Mouse (Mus musculus) lung, embryonic 15.5 days (tissue): Measurements from ENCODE around the gene Cluh. TPM values are rescaled to one million over a fixed set of nuclear protein-coding genes. Genes with fewer than 3 reads are reported as not detected.

Experiments
- ATAC-seq: fragments of 200-750 bp; cut with Nextera tagmentation; 2 replicates; pipeline ENCODE4 v1.8.0; 2017; ENCODE audit warnings: moderate number of reproducible peaks, borderline replicate concordance; ENCODE audit not compliant: low FRiP score, low TSS enrichment; ENCODE audit errors: extremely low read depth
- H3K27ac ChIP-seq: fragments of 300-500 bp; sonication (generic); 2 replicates; pipeline ENCODE4 v1.5.1; 2015; ENCODE audit warnings: moderate library complexity, mild to moderate bottlenecking, inconsistent platforms
- H3K27me3 ChIP-seq: fragments of 300-500 bp; sonication (generic); 2 replicates; pipeline ENCODE4 v1.6.1; 2015; ENCODE audit warnings: inconsistent platforms
- H3K36me3 ChIP-seq: fragments of 300-500 bp; sonication (generic); 2 replicates; pipeline ENCODE4 v1.6.1; 2015; ENCODE audit warnings: inconsistent platforms
- H3K4me1 ChIP-seq: fragments of 300-500 bp; sonication (generic); 2 replicates; pipeline ENCODE4 v1.6.1; 2015; ENCODE audit warnings: inconsistent platforms
- H3K4me2 ChIP-seq: fragments of 300-500 bp; sonication (generic); 2 replicates; pipeline ENCODE4 v1.6.1; 2015; ENCODE audit warnings: inconsistent platforms, mild to moderate bottlenecking, moderate library complexity
- H3K4me3 ChIP-seq: fragments of 300-500 bp; sonication (generic); 2 replicates; pipeline ENCODE4 v1.5.1; 2015; ENCODE audit warnings: mild to moderate bottlenecking, inconsistent platforms
- H3K9ac ChIP-seq: fragments of 300-500 bp; sonication (generic); 2 replicates; pipeline ENCODE4 v1.6.1; 2015; ENCODE audit warnings: inconsistent platforms
- H3K9me3 ChIP-seq: fragments of 300-500 bp; sonication (generic); 2 replicates; pipeline ENCODE4 v1.6.1; 2016; ENCODE audit warnings: inconsistent platforms
- WGBS: fragments of 180-500 bp; shearing (Covaris S2); methylation state at CpG from one replicate; pipeline ENCODE4 v1.1.7; 2015; 5-methylcytosine and 5-hydroxymethylcytosine counted together
- polyA plus RNA-seq: library from polyadenylated mRNA; unstranded; fragments of >200 nt; fragmentation: Nextera tagmentation; extraction: Ambion mirVana; gene quantifications from 2 replicates; pipeline ENCODE4 v1.2.1, GENCODE M21; 2015

Cluh gene
- polyA plus RNA-seq, 1 experiment from 2014 or later: 21.0 TPM

GRCm38 (mm10) chr11:74699505-74699904, 50.2 kb downstream of the Cluh start:
- H3K4me1 ChIP-seq: no peaks in the 10 kb centered on the region
- no peak overlapping the region for H3K4me3 ChIP-seq
- H3K27me3 ChIP-seq: no peaks in the 10 kb centered on the region
- H3K27ac ChIP-seq: no peak overlapping the region
- H3K36me3 ChIP-seq: peaks cover 27% of the 10 kb centered on the region
- no peaks in the 10 kb centered on the region for H3K9me3 ChIP-seq
- WGBS: 93% methylated on average over 2 of the region's 2 CpGs
- ATAC-seq: no peak
- no peak overlapping the region for H3K9ac ChIP-seq
- no peak overlapping the region for H3K4me2 ChIP-seq

- H3K9me3 ChIP-seq: no peaks in the 10 kb centered on the region
- H3K27ac ChIP-seq: no peak overlapping the region
- H3K27me3 ChIP-seq: no peaks in the 10 kb centered on the region
- peaks cover 1% of the 10 kb centered on the region for H3K36me3 ChIP-seq
- no peak overlapping the region for H3K4me2 ChIP-seq
- H3K9ac ChIP-seq: no peak overlapping the region
- ATAC-seq: no peak
- 84% methylated on average over 2 of the region's 2 CpGs for WGBS
- no peaks in the 10 kb centered on the region for H3K4me1 ChIP-seq
- H3K4me3 ChIP-seq: no peak overlapping the region
These were observed 54.8 kb downstream of the Cluh start for GRCm38 (mm10) chr11:74704068-74704467.

GRCm38 (mm10) chr11:74708781-74709180, 59.5 kb downstream of the Cluh start:
- Histone ChIP-seq H3K9ac (no peak overlapping the region), H3K4me3 (no peak overlapping the region), H3K36me3 (no peaks in the 10 kb centered on the region), H3K4me1 (no peaks in the 10 kb centered on the region), H3K4me2 (no peak overlapping the region), H3K27ac (no peak overlapping the region), H3K27me3 (no peaks in the 10 kb centered on the region), H3K9me3 (no peaks in the 10 kb centered on the region)
- 35% methylated on average over 1 of the region's 1 CpGs for WGBS
- ATAC-seq: no peak

GRCm38 (mm10) chr11:74710671-74711070, 61.4 kb downstream of the Cluh start:
- no peak for ATAC-seq
- Histone ChIP-seq H3K4me2 (no peak overlapping the region), H3K36me3 (no peaks in the 10 kb centered on the region), H3K9ac (no peak overlapping the region), H3K27ac (no peak overlapping the region), H3K27me3 (no peaks in the 10 kb centered on the region), H3K4me3 (no peak overlapping the region), H3K9me3 (no peaks in the 10 kb centered on the region), H3K4me1 (no peaks in the 10 kb centered on the region)
- 87% methylated on average over 1 of the region's 1 CpGs for WGBS

GRCm38 (mm10) chr11:74715971-74716525, 66.8 kb downstream of the Cluh start:
- Histone ChIP-seq H3K4me1 (peaks cover 30% of the 10 kb centered on the region), H3K27ac (no peak overlapping the region), H3K27me3 (no peaks in the 10 kb centered on the region), H3K36me3 (no peaks in the 10 kb centered on the region), H3K4me3 (no peak overlapping the region), H3K9me3 (no peaks in the 10 kb centered on the region), H3K9ac (no peak overlapping the region), H3K4me2 (no peak overlapping the region)
- 87% methylated on average over 3 of the region's 3 CpGs for WGBS
- no peak for ATAC-seq

Other genes starting within 250 kb of the Cluh start
- gene Rap1gap2, start 38.6 kb upstream of the Cluh start, polyA plus RNA-seq: 2.1 and 2.4 TPM in 2 replicates
- gene Ccdc92b, start 29.9 kb upstream of the Cluh start, polyA plus RNA-seq: 0.30 and 0.35 TPM in 2 replicates
- gene Pafah1b1, start 75.2 kb downstream of the Cluh start, polyA plus RNA-seq: 41.2 and 45.1 TPM in 2 replicates
- gene Mettl16, start 121.3 kb downstream of the Cluh start, polyA plus RNA-seq: 48.4 and 50.3 TPM in 2 replicates
- 3.7 and 4.5 TPM in 2 replicates for gene Mnt, start 181.4 kb downstream of the Cluh start, polyA plus RNA-seq
- 3.4 and 3.5 TPM in 2 replicates for gene Sgsm2, start 247.6 kb downstream of the Cluh start, polyA plus RNA-seq
- gene Tsr1, start 248.6 kb downstream of the Cluh start, polyA plus RNA-seq: 42.0 TPM in 2 replicates